Mouse (Mus musculus) heart, adult 2 months (tissue): ENCODE results near the gene Ptpn6.

Experiments
- CTCF ChIP-seq: fragments of 200-600 bp; IDR thresholded peaks from 2 replicates; pipeline ENCODE4 v1.8.1; 2022; ENCODE audit warnings: antibody characterized with exemption, mild to moderate bottlenecking, moderate library complexity
- EP300 ChIP-seq: fragments of 200-500 bp; IDR thresholded peaks from 2 replicates; pipeline ENCODE4 v1.6.1; 2011; ENCODE audit warnings: low read depth, low read length, control low read depth; ENCODE audit not compliant: insufficient read depth
- POLR2A ChIP-seq: fragments of 200-500 bp; IDR thresholded peaks from 2 replicates; pipeline ENCODE4 v1.6.1; 2011; ENCODE audit warnings: mild to moderate bottlenecking, low read depth, low read length, control low read depth; ENCODE audit not compliant: insufficient read depth

GRCm38 (mm10) chr6:124704417-124704816, 34.1 kb downstream of the Ptpn6 start:
- TF ChIP-seq CTCF (no peak), POLR2A (no peak), EP300 (no peak)
